Mouse (Mus musculus): ENCODE measurements at regions not wholly inside any gene's neighbourhood (a gene's known extent, or its start where the extent isn't known, plus 50 kb on each side); places are given as distances from the start of the nearest gene placed in this dataset.

GRCm38 (mm10) chr4:87642002-87642401, 391.2 kb downstream of the Mllt3 start:
- WGBS = 80% methylated on average over 5 of the region's 5 CpGs
- ATAC-seq (replicated peaks; ENCODE audit: insufficient number of reproducible peaks, insufficient read depth, low FRiP score, low read depth) = no peak

DNA sequence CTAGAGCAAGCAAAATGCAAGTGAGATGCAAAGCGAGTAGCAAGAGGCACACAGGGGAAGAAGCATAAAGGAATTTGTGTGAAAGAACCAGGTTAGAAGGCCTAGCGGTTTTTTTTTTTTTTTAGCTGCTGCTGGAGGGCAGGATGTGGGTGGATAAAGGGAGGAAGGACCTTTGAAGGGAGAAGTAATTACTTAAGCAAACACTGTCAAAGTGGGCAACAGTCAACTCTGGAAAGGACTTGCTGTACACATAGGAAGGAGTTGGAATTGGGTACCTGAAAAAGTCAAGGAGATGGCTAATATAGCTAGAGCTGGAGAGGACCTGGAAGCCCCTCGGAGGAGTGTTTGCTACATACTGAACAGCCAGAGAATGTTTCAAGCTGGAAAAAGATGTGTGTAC, 391.6 kb downstream of the Mllt3 start:
- ATAC-seq (replicated peaks; ENCODE audit: insufficient number of reproducible peaks, insufficient read depth, low FRiP score, low read depth) = no peak
- Histone ChIP-seq H3K27ac (no peak overlapping the region), H3K4me1 (replicated peaks) (no peaks in the 10 kb centered on the region), H3K4me2 (no peak overlapping the region), H3K9ac (no peak overlapping the region), H3K9me3 (replicated peaks) (no peaks in the 10 kb centered on the region), H3K4me3 (no peak overlapping the region), H3K27me3 (no peaks in the 10 kb centered on the region), H3K36me3 (no peaks in the 10 kb centered on the region)
- 76% methylated on average over 3 of the region's 3 CpGs for WGBS

More at GRCm38 (mm10) chr4:87642002-87642401, 391.2 kb downstream of the Mllt3 start:
- Histone ChIP-seq H3K9ac (no peak overlapping the region), H3K27me3 (0 out of 2 replicates have a peak, but pooled peaks cover 3% of the 10 kb centered on the region), H3K36me3 (no peaks in the 10 kb centered on the region), H3K4me2 (no peak overlapping the region), H3K4me1 (replicated peaks) (no peaks in the 10 kb centered on the region), H3K9me3 (replicated peaks) (no peaks in the 10 kb centered on the region), H3K27ac (no peak overlapping the region), H3K4me3 (no peak overlapping the region)

DNA sequence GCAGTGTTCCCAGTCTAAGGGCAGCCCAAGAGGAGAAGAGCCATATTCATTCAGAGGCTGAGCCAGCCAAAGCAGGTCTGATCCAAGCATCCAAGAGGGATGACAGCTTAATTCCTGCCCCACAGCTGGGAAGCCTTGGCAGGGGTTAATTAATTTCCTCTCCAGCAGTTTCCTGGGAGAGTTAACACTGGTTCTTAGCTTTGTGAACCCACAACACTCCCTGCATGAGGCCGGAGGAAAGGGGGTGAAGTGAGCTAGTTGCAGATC, 394.9 kb downstream of the Mllt3 start:
- 52% methylated on average over 1 of the region's 1 CpGs for WGBS

DNA sequence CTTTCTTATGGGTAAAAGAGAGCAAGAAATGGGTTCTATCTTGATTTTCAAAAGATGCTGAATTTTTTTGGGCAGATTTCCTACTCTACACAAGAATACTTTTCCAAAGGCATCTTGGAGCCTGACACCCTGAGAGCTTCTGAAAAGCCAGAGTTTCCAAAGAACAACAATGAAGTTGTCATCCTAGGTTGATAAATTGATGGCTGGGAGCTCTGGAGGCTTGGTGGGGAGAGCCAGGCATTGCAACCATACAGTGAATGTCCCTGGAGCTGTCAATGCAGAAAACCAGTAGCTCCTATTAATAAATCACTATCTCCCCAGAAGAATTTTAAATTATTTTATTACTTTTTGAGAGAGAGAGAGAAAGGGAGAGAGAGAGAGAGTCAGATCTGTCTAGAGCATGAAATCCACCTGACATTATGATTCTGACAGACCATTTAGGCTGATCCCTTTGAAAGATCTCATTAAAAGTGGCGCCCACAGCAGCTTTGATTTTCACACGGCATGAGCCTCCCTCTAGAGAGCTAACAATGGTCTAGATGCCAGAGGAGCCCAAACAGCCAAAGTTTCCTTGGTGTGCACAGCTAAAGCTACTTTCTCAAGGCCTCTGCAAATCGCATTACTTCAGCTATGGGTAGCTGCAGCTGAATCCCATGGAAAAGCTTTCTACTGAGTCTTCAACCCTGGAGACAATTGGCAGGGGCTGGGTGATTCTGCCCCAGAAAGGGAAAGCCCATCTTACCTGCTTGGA, 395.4 kb downstream of the Mllt3 start:
- no peak for ATAC-seq (replicated peaks; ENCODE audit: insufficient number of reproducible peaks, insufficient read depth, low FRiP score, low read depth)
- no peaks in the 10 kb centered on the region for H3K9me3 ChIP-seq (replicated peaks)
- WGBS = 67% methylated on average over 3 of the region's 3 CpGs

More for the DNA sequence above, 394.9 kb downstream of the Mllt3 start:
- H3K9me3 ChIP-seq (replicated peaks) = no peaks in the 10 kb centered on the region
- no peaks in the 10 kb centered on the region for H3K27me3 ChIP-seq
- H3K4me1 ChIP-seq (replicated peaks) = no peaks in the 10 kb centered on the region
- no peak overlapping the region for H3K9ac ChIP-seq
- ATAC-seq (replicated peaks; ENCODE audit: insufficient number of reproducible peaks, insufficient read depth, low FRiP score, low read depth) = no peak
- H3K4me2 ChIP-seq = no peak overlapping the region
- H3K27ac ChIP-seq = no peak overlapping the region
- no peaks in the 10 kb centered on the region for H3K36me3 ChIP-seq
- no peak overlapping the region for H3K4me3 ChIP-seq

DNA sequence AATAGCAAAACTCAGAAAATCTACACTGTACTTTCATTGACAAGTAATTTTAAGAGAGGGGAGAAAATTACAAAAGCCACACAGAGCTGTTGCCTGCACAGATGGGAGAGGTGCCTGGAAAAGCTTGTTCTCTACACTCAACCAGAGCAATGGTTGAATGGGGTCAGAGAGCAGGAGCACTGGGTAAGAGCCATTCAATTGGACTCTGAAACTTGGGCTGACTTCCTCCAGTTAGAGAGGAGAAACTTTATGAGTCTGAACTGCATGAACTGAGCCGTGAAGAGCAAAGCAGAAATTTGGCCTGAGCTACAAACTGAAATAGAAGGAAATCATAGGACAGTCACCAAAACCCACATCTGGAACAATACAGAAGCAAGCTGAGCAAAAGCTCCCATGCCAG, 380.8 kb upstream of the Slc24a2 start:
- Histone ChIP-seq H3K4me3 (no peak overlapping the region), H3K9me3 (replicated peaks) (no peaks in the 10 kb centered on the region), H3K4me1 (replicated peaks) (no peaks in the 10 kb centered on the region), H3K27ac (no peak overlapping the region), H3K4me2 (no peak overlapping the region), H3K27me3 (no peaks in the 10 kb centered on the region), H3K9ac (no peak overlapping the region), H3K36me3 (no peaks in the 10 kb centered on the region)
- WGBS = 87% methylated on average over 1 of the region's 1 CpGs
- ATAC-seq (replicated peaks; ENCODE audit: insufficient number of reproducible peaks, insufficient read depth, low FRiP score, low read depth) = no peak

More for the DNA sequence above, 395.4 kb downstream of the Mllt3 start:
- Histone ChIP-seq H3K4me1 (replicated peaks) (no peaks in the 10 kb centered on the region), H3K27ac (no peak overlapping the region), H3K9ac (no peak overlapping the region), H3K4me3 (no peak overlapping the region), H3K4me2 (no peak overlapping the region), H3K27me3 (no peaks in the 10 kb centered on the region), H3K36me3 (no peaks in the 10 kb centered on the region)

DNA sequence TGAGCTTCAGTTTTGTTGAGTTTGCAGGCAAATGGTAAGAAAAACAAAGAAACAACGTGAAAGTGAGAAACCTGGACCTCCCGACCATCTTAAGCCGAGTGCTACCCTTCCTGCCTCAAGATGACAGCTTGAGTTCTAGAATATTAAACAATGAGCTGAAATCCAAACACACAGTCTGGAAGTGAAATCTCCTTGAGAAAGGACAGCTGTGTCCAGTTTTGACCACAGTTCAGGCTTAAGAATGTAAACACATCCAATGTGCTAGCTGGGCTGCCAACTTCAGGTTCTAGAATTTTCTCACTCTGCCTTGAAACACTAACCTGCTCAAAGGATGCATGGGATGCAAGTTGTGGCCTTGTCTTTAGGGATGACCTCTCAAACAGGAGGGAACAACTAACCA, 363.4 kb upstream of the Slc24a2 start:
- Histone ChIP-seq H3K4me3 (no peak overlapping the region), H3K4me2 (no peak overlapping the region), H3K9me3 (replicated peaks) (no peaks in the 10 kb centered on the region), H3K9ac (no peak overlapping the region), H3K27me3 (no peaks in the 10 kb centered on the region), H3K27ac (no peak overlapping the region), H3K4me1 (replicated peaks) (no peaks in the 10 kb centered on the region), H3K36me3 (no peaks in the 10 kb centered on the region)
- 67% methylated on average over 3 of the region's 3 CpGs for WGBS
- no peak for ATAC-seq (replicated peaks; ENCODE audit: insufficient number of reproducible peaks, insufficient read depth, low FRiP score, low read depth)

DNA sequence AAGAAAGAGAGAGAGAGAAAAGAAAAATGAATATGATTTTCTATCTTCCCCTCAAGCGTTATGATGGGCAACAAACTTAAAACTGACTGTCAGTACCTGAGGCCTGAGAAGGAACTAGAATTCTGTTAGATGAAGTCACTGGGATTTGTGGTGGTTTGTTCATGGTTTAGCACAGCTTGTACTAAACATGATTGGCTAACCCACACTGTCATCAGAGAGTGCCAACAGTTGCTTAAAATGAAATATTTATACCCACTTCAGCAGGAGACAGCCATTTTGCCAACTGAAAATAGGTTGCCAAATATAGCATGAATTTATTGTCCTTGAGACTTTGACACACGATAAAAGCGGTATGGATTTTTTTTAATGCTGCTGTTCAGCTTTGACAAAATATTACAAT, 360.5 kb upstream of the Slc24a2 start:
- H3K4me2 ChIP-seq = no peak overlapping the region
- no peak overlapping the region for H3K27ac ChIP-seq
- no peaks in the 10 kb centered on the region for H3K27me3 ChIP-seq
- no peak for ATAC-seq (replicated peaks; ENCODE audit: insufficient number of reproducible peaks, insufficient read depth, low FRiP score, low read depth)
- no peaks in the 10 kb centered on the region for H3K36me3 ChIP-seq
- no peak overlapping the region for H3K4me3 ChIP-seq
- H3K9me3 ChIP-seq (replicated peaks) = no peaks in the 10 kb centered on the region
- 82% methylated on average over 3 of the region's 3 CpGs for WGBS
- no peaks in the 10 kb centered on the region for H3K4me1 ChIP-seq (replicated peaks)
- H3K9ac ChIP-seq = no peak overlapping the region

GRCm38 (mm10) chr4:87578164-87578563, 347.9 kb upstream of the Slc24a2 start:
- Histone ChIP-seq H3K36me3 (no peaks in the 10 kb centered on the region), H3K27ac (no peak overlapping the region), H3K4me2 (no peak overlapping the region), H3K4me1 (replicated peaks) (no peaks in the 10 kb centered on the region), H3K27me3 (no peaks in the 10 kb centered on the region), H3K9ac (no peak overlapping the region), H3K4me3 (no peak overlapping the region), H3K9me3 (replicated peaks) (no peaks in the 10 kb centered on the region)
- 64% methylated on average over 3 of the region's 3 CpGs for WGBS
- no peak for ATAC-seq (replicated peaks; ENCODE audit: insufficient number of reproducible peaks, insufficient read depth, low FRiP score, low read depth)

DNA sequence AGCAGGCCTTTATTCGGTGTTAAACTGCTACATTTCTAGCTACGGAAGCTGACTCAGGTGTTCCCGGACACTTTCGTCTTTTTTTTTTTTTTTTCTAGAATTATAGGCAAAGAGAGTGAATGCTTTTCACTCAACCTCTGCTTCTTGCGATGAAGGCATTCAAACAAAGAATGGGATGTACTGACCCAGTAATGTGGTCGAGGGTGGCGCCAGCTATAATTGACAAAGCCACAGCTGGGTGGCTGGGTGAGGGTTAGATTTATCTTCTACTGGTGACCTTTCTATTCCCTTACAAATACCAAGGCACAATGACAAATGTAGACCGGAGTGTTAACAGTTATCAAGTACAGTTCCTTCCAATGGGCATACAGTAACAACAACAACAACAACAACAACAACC, 340.7 kb upstream of the Slc24a2 start:
- Histone ChIP-seq H3K4me1 (replicated peaks) (no peaks in the 10 kb centered on the region), H3K4me2 (no peak overlapping the region), H3K36me3 (no peaks in the 10 kb centered on the region), H3K9me3 (replicated peaks) (no peaks in the 10 kb centered on the region), H3K4me3 (no peak overlapping the region), H3K9ac (no peak overlapping the region), H3K27me3 (no peaks in the 10 kb centered on the region), H3K27ac (no peak overlapping the region)
- no peak for ATAC-seq (replicated peaks; ENCODE audit: insufficient number of reproducible peaks, insufficient read depth, low FRiP score, low read depth)
- 87% methylated on average over 8 of the region's 8 CpGs for WGBS

GRCm38 (mm10) chr4:87570470-87570891, 340.2 kb upstream of the Slc24a2 start:
- H3K9ac ChIP-seq = no peak overlapping the region
- 64% methylated on average over 13 of the region's 13 CpGs for WGBS
- no peaks in the 10 kb centered on the region for H3K36me3 ChIP-seq
- no peak overlapping the region for H3K4me2 ChIP-seq
- ATAC-seq (replicated peaks; ENCODE audit: insufficient number of reproducible peaks, insufficient read depth, low FRiP score, low read depth) = no peak
- H3K4me1 ChIP-seq (replicated peaks) = no peaks in the 10 kb centered on the region
- no peak overlapping the region for H3K27ac ChIP-seq
- no peak overlapping the region for H3K4me3 ChIP-seq
- no peaks in the 10 kb centered on the region for H3K9me3 ChIP-seq (replicated peaks)
- no peaks in the 10 kb centered on the region for H3K27me3 ChIP-seq

DNA sequence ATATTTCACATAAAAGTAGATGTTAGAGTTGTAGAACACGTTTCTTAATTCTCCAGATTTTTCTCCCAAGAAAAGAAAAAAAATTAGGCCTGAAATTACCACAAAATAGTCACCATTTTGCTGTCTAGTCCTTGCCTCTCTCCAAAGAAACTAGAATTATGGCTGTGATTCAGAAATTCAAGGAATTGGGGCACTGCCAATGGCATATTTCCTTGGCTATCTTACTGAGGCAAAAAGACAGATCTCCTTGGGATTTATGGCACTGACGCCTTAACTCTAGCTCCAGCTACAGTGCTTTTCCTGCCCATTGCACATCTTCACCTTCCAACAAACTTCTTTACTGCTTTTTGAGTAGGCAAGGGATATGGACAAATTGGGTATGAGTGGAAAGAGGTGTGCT, 336.3 kb upstream of the Slc24a2 start:
- Histone ChIP-seq H3K4me2 (no peak overlapping the region), H3K9me3 (replicated peaks) (no peaks in the 10 kb centered on the region), H3K27me3 (no peaks in the 10 kb centered on the region), H3K27ac (no peak overlapping the region), H3K4me3 (no peak overlapping the region), H3K9ac (no peak overlapping the region), H3K36me3 (no peaks in the 10 kb centered on the region), H3K4me1 (replicated peaks) (no peaks in the 10 kb centered on the region)
- ATAC-seq (replicated peaks; ENCODE audit: insufficient number of reproducible peaks, insufficient read depth, low FRiP score, low read depth) = no peak
- WGBS = 81% methylated on average over 2 of the region's 2 CpGs

DNA sequence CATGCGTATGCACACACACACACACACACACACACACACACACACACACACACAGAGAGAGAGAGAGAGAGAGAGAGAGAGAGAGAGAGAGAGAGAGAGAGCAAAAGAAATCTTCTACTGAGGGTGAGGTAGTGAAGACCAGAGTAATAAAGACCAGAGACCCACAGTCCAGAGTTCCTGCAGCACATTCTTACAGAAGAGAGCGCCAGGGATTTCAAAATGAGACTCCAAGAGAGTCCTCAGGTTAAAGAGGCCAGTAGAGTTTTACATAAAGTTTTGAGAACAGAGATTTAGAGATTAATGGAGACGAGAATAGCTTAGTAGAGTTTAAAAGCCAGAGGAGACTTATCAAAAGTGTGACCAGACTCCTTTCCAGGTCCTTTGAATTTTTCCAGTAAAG, 324.6 kb upstream of the Slc24a2 start:
- no peaks in the 10 kb centered on the region for H3K9me3 ChIP-seq (replicated peaks)
- no peaks in the 10 kb centered on the region for H3K27me3 ChIP-seq
- no peaks in the 10 kb centered on the region for H3K4me1 ChIP-seq (replicated peaks)
- no peak for ATAC-seq (replicated peaks; ENCODE audit: insufficient number of reproducible peaks, insufficient read depth, low FRiP score, low read depth)
- H3K27ac ChIP-seq = no peak overlapping the region
- no peak overlapping the region for H3K9ac ChIP-seq
- no peaks in the 10 kb centered on the region for H3K36me3 ChIP-seq
- 48% methylated on average over 3 of the region's 3 CpGs for WGBS
- no peak overlapping the region for H3K4me3 ChIP-seq
- no peak overlapping the region for H3K4me2 ChIP-seq

Measured in heart, embryonic 15.5 days (tissue).